Mouse (Mus musculus) liver, embryonic 11.5 days (tissue): ENCODE measurements around the gene Kcng4. TPM values are rescaled to one million over a fixed set of nuclear protein-coding genes. Genes with fewer than 3 reads are reported as not detected.

Source experiments
- ATAC-seq: fragments of 200-750 bp; cut with Nextera tagmentation; replicated peaks from 2 replicates; pipeline ENCODE4 v1.8.0; 2017; ENCODE audit warnings: moderate number of reproducible peaks, mild to moderate bottlenecking, moderate TSS enrichment, moderate library complexity; ENCODE audit not compliant: low FRiP score
- DNase-seq: peaks from one replicate; pipeline ENCODE4 v3.0.0-alpha.2; 2017; ENCODE audit warnings: low spot score
- H3K27ac ChIP-seq: fragments of 300-500 bp; sonication (generic); 2 replicates; pipeline ENCODE4 v1.5.1; 2014; ENCODE audit warnings: mild to moderate bottlenecking, low read depth, low read length, control low read depth
- H3K27me3 ChIP-seq: fragments of 300-500 bp; sonication (generic); replicated peaks from 2 replicates; pipeline ENCODE4 v1.6.1; 2014; ENCODE audit warnings: low read length, mixed read lengths; ENCODE audit not compliant: control insufficient read depth, insufficient read depth
- H3K36me3 ChIP-seq: fragments of 300-500 bp; sonication (generic); 2 replicates; pipeline ENCODE4 v1.6.1; 2014; ENCODE audit warnings: mild to moderate bottlenecking, low read length, moderate library complexity, mixed read lengths; ENCODE audit not compliant: control insufficient read depth, insufficient read depth
- H3K4me1 ChIP-seq: fragments of 300-500 bp; sonication (generic); replicated peaks from 2 replicates; pipeline ENCODE4 v1.6.1; 2014; ENCODE audit warnings: low read length, mixed read lengths; ENCODE audit not compliant: control insufficient read depth, insufficient read depth
- H3K4me2 ChIP-seq: fragments of 300-500 bp; sonication (generic); 2 replicates; pipeline ENCODE4 v1.6.1; 2014; ENCODE audit warnings: mild to moderate bottlenecking, control low read depth, moderate library complexity
- H3K4me3 ChIP-seq: fragments of 300-500 bp; sonication (generic); 2 replicates; pipeline ENCODE4 v1.5.1; 2014; ENCODE audit warnings: low read depth, low read length, control low read depth
- H3K9ac ChIP-seq: fragments of 300-500 bp; sonication (generic); 2 replicates; pipeline ENCODE4 v1.6.1; 2014; ENCODE audit warnings: low read depth, low read length, control low read depth
- H3K9me3 ChIP-seq: fragments of 300-500 bp; sonication (generic); 2 replicates; pipeline ENCODE4 v1.6.1; 2016; ENCODE audit warnings: low read length, inconsistent platforms, mixed read lengths; ENCODE audit not compliant: control insufficient read depth
- WGBS: fragments of 180-500 bp; shearing (Covaris S2); extraction: QIAGEN DNeasy Blood & Tissue Kit; methylation state at CpG from one replicate; pipeline ENCODE4 v1.1.7; 2014; 5-methylcytosine and 5-hydroxymethylcytosine counted together
- polyA plus RNA-seq: library from polyadenylated mRNA; unstranded; fragments of >200 nt; fragmentation: Nextera tagmentation; extraction: Ambion mirVana; gene quantifications from 2 replicates; pipeline ENCODE4 v1.2.1, GENCODE M21; 2014

Gene Kcng4
- polyA plus RNA-seq, 1 experiment from 2014 or later, result not detected

DNA sequence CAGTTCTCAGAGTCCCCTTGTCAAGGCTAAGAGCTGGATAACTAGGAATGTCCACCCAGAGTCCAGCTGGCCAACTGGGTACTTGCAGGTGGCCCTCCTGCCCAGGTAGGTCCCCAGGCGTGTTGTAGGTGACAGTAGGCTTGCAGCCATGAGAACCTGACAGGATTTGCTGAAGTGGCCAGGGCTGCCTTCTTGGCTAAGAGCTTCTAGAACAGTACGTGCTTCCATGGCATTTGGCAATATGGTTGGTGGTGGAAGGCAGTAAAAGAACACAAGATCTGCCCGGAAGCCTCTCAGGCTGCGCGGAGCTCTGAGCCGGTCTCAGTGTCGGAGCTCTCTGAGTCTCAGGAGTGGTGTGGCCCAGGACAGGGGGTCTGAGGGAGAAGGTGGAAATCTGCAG lies 10.6 kb downstream of the Kcng4 start:
- WGBS, result 84% methylated on average over 7 of the region's 7 CpGs
- H3K27ac ChIP-seq, result no peak overlapping the region
- no peaks in the 10 kb centered on the region; the same call in 1 of the 2 replicates for H3K27me3 ChIP-seq
- H3K4me2 ChIP-seq, result no peak overlapping the region
- DNase-seq, result no peak
- peaks cover 13% of the 10 kb centered on the region for H3K4me1 ChIP-seq
- ATAC-seq, result no peak
- H3K36me3 ChIP-seq, result no peaks in the 10 kb centered on the region
- H3K9me3 ChIP-seq, result no peaks in the 10 kb centered on the region
- H3K4me3 ChIP-seq, result no peak overlapping the region
- no peak overlapping the region for H3K9ac ChIP-seq

DNA sequence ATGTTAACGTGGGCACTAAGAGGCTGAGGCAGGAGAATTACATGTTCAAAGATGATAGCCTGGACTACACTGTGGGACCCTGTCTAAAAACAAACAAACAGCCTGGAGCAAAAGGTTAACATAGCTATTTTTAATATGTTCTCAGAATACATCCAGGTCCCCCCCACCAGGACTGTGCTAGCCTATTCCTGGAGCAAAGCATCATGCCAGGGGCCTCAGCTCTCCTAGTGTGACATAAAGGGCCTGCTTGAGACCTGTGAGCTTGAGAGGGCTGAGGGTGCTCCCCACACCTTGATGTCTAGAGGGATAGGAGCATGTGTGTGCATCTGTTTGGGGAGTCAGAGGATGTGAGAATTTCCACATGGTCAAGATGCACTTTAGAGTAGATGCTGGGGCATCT lies 11.7 kb downstream of the Kcng4 start:
- Histone ChIP-seq H3K27me3 (no peaks in the 10 kb centered on the region; the same call in 1 of the 2 replicates), H3K27ac (no peak overlapping the region), H3K9me3 (no peaks in the 10 kb centered on the region), H3K4me2 (no peak overlapping the region), H3K9ac (no peak overlapping the region), H3K4me1 (peaks cover 13% of the 10 kb centered on the region), H3K36me3 (no peaks in the 10 kb centered on the region), H3K4me3 (no peak overlapping the region)
- ATAC-seq (no peak), DNase-seq (no peak)
- WGBS, result 86% methylated on average over 1 of the region's 1 CpGs

DNA sequence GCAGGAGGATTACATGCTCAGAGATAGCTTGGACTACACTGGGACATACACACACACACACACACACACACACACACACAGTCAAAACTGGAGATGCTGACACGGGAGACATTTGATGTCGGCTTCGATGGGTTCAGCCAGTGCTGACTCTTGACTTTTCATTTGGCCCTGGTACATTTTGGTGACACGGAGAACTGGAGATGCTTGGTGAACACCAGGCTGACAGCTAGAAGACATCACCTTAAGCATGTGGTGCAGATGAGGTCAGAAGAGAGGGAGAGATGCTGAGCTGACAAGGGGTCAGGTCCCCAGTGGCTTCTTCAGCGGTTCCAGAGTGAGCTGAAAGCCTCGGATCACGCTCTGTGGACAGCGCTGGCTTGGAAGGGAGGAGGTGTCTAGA lies 12.4 kb downstream of the Kcng4 start:
- H3K27me3 ChIP-seq, result no peaks in the 10 kb centered on the region; the same call in 1 of the 2 replicates
- ATAC-seq (no peak), DNase-seq (no peak)
- H3K4me1 ChIP-seq, result peaks cover 13% of the 10 kb centered on the region
- H3K4me2 ChIP-seq, result no peak overlapping the region
- H3K4me3 ChIP-seq, result no peak overlapping the region
- no peaks in the 10 kb centered on the region for H3K36me3 ChIP-seq
- H3K9me3 ChIP-seq, result no peaks in the 10 kb centered on the region
- H3K27ac ChIP-seq, result no peak overlapping the region
- 82% methylated on average over 8 of the region's 8 CpGs for WGBS
- H3K9ac ChIP-seq, result no peak overlapping the region

DNA sequence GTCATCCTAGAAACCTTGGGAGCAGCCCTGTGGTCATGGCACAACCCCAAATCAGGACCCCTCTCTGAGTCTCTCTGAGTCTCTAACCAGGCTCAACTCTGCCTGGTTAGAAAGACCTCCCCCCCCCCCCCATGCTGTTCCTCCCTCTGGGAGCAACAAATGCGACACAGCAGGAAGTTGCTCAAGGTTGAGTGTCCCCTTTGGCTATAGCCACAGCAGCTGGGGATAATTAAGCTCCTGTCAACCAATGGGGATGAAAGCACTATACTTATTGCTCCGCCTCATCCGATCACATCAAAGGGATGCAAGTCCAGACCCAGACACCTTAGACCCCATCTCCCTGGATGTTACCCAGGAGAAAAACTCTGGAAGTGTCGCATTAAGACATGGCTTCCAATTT lies 12.9 kb downstream of the Kcng4 start:
- no peak for ATAC-seq
- DNase-seq, result no peak

DNA sequence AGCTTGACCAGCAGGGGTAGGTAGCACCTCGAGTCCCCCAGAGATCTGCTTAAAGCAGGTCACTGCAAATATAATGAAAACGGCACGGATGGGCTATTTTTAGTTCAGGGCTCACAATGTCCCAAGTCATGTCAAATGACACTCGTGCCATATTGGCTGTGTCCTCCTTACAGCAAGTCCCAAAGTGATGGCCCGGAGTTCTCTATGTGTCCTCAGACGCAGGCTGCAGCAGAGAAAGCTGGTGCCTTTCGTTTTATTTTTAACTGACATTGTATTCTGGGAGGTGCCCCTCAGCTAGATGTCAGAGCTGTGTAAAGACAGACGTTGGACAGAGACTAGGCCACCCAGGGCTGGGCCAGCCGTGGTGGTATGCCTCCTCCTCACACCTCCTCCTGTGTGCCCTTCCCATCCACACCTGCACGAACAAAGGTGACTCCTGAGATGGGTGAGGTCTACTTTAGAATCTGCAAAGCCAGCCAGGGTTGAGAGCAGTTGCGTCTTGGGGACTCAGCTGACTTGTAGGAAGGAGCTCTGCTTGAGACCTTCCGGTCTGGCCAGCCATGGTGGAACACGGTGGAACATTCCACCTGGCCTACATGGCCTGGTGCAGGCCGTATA lies 14.5 kb downstream of the Kcng4 start:
- no peaks in the 10 kb centered on the region; the same call in 1 of the 2 replicates for H3K27me3 ChIP-seq
- H3K9ac ChIP-seq, result no peak overlapping the region
- no peak for DNase-seq
- WGBS, result 74% methylated on average over 14 of the region's 14 CpGs
- no peak for ATAC-seq
- H3K27ac ChIP-seq, result no peak overlapping the region
- H3K36me3 ChIP-seq, result no peaks in the 10 kb centered on the region
- H3K4me1 ChIP-seq, result no peaks in the 10 kb centered on the region
- H3K4me2 ChIP-seq, result no peak overlapping the region
- no peak overlapping the region for H3K4me3 ChIP-seq
- H3K9me3 ChIP-seq, result no peaks in the 10 kb centered on the region

More for the DNA sequence above, 12.9 kb downstream of the Kcng4 start:
- no peak overlapping the region for H3K9ac ChIP-seq
- no peaks in the 10 kb centered on the region; the same call in 1 of the 2 replicates for H3K27me3 ChIP-seq
- no peak overlapping the region for H3K27ac ChIP-seq
- H3K9me3 ChIP-seq, result no peaks in the 10 kb centered on the region
- peaks cover 9% of the 10 kb centered on the region for H3K4me1 ChIP-seq
- H3K4me2 ChIP-seq, result no peak overlapping the region
- no peak overlapping the region for H3K4me3 ChIP-seq
- 60% methylated on average over 4 of the region's 4 CpGs for WGBS
- no peaks in the 10 kb centered on the region for H3K36me3 ChIP-seq

DNA sequence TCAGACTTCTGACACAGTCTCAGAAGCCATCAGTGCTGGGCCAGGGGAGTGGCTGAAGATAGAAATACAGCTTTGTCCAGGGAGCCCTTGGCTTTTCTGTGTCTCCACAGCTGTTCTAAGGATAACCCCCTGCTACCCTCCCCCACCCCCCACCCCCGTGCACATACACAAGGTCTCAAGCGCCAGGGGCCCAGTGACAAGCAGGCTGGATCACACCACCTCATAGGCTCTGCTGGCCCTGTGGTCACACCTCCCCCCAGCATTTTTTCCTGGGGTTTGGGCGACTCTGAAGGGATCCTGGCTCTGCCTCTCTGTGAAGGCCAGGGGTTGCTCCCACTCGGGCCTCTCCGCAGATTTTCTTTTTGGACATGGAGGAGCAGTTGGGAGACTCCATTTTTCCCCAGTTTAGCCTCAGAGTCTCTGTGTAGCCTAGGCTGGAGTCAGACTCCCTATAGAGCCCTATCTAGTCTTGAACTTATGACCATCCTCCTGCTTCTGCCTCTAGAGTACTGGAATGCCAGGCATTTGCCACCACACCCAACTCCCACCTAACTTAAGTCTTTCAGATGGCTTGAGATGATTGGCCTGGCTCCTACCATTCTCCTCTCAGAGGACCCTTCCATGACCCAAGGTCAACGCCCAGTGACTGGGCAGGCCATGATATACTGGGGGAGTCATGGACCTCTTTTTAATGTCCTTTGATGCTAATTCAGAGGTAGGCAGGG lies 15.2 kb downstream of the Kcng4 start:
- Histone ChIP-seq H3K9ac (no peak overlapping the region), H3K27ac (no peak overlapping the region), H3K36me3 (no peaks in the 10 kb centered on the region), H3K27me3 (peaks cover under 1% of the 10 kb centered on the region; the same call in 1 of the 2 replicates), H3K4me3 (no peak overlapping the region), H3K4me2 (no peak overlapping the region), H3K9me3 (no peaks in the 10 kb centered on the region), H3K4me1 (no peaks in the 10 kb centered on the region)
- ATAC-seq (no peak), DNase-seq (no peak)
- 62% methylated on average over 6 of the region's 6 CpGs for WGBS

DNA sequence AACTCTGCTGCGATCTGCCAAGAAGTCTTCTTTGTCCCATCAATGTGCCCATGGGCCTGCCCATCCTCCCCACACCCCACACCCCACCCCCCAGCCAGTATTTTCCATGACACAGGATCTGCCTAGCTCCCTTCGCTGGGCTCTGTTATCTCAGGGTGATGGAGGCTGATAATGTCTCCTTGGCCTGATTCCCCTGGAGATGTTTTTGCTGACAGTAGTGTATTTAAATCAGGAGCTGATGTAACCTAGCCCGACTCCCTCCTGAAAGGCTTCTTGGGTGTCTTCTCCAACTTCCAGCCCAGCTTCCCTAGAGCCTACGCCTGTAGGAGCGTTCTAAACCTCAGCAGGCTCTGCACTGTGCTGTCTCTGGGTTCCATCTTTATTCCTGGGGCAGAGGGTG lies 16.6 kb downstream of the Kcng4 start:
- H3K36me3 ChIP-seq, result no peaks in the 10 kb centered on the region
- H3K9me3 ChIP-seq, result no peaks in the 10 kb centered on the region
- H3K4me1 ChIP-seq, result no peaks in the 10 kb centered on the region
- WGBS, result 44% methylated on average over 5 of the region's 5 CpGs
- no peak overlapping the region for H3K4me2 ChIP-seq
- H3K4me3 ChIP-seq, result no peak overlapping the region
- H3K27ac ChIP-seq, result no peak overlapping the region
- ATAC-seq (no peak), DNase-seq (no peak)
- H3K27me3 ChIP-seq, result peaks cover 8% of the 10 kb centered on the region; the same call in 1 of the 2 replicates
- no peak overlapping the region for H3K9ac ChIP-seq

DNA sequence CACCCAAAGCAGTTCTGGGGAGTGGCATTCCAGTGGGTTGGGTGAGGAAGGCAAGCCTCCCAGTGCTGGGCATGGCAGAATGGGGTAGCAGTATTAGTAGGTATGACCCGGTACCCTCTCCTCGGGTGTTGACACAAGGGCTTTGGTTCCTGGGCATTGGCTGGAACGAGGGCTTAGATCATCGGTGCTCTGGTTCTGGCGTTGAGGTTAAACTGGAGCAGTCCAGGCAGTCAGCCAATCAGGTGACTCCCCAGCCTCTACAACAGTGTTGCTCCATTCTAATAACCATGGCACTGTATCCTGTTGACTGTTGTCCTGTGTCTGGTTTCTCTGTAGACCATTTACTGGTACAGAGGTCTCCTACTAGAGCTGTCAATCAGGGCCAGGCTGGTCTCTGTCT lies 17.9 kb downstream of the Kcng4 start:
- Histone ChIP-seq H3K36me3 (no peaks in the 10 kb centered on the region), H3K27me3 (peaks cover 8% of the 10 kb centered on the region; the same call in 1 of the 2 replicates), H3K4me3 (no peak overlapping the region), H3K4me1 (no peaks in the 10 kb centered on the region), H3K9ac (no peak overlapping the region), H3K4me2 (no peak overlapping the region), H3K9me3 (no peaks in the 10 kb centered on the region), H3K27ac (no peak overlapping the region)
- 91% methylated on average over 5 of the region's 5 CpGs for WGBS
- DNase-seq (no peak), ATAC-seq (no peak)

DNA sequence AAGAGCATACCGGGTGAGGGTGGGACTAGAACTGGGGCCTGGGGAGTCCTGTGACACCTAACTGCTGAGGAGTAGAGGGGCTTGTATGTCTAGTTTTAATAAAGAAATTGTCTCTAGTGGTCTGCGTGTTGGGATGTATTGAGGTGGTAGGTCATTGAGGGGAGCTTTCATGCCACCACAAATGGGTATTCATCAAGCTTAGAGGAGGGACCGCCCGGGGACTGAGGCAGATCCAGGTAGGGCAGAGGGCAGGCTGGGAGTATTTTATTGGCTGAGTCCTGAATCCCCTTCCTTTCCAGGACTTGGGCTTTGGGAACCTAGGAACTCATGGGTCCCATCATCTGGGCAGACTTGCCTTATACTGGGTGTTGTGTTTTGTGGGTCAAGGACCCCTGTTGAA lies 18.7 kb downstream of the Kcng4 start:
- Histone ChIP-seq H3K27me3 (peaks cover 8% of the 10 kb centered on the region; the same call in 1 of the 2 replicates), H3K36me3 (no peaks in the 10 kb centered on the region), H3K4me3 (no peak overlapping the region), H3K27ac (no peak overlapping the region), H3K4me1 (no peaks in the 10 kb centered on the region), H3K9ac (no peak overlapping the region), H3K9me3 (no peaks in the 10 kb centered on the region), H3K4me2 (no peak overlapping the region)
- 88% methylated on average over 4 of the region's 4 CpGs for WGBS
- ATAC-seq (no peak), DNase-seq (no peak)
